Mouse (Mus musculus) liver, embryonic 15.5 days (tissue): ENCODE data around the gene Actl9. TPM values are rescaled to one million over a fixed set of nuclear protein-coding genes. Genes with fewer than 3 reads are reported as not detected.

Experiments
- polyA plus RNA-seq: library from polyadenylated mRNA; unstranded; fragments of >200 nt; fragmentation: Nextera tagmentation; extraction: Ambion mirVana; gene quantifications from 2 replicates; pipeline ENCODE4 v1.2.1, GENCODE M21; 2015

Actl9 gene
- polyA plus RNA-seq, 1 experiment from 2014 or later = not detected

Other genes starting within 250 kb of the Actl9 start
- not detected in 2 replicates for gene Olfr239, start 241.6 kb upstream of the Actl9 start, polyA plus RNA-seq
- gene Olfr1564, start 211.2 kb upstream of the Actl9 start, polyA plus RNA-seq = not detected in 2 replicates
- 4.2 and 4.3 TPM in 2 replicates for gene Zfp955a, start 177.8 kb upstream of the Actl9 start, polyA plus RNA-seq
- gene Olfr63, start 168.2 kb upstream of the Actl9 start, polyA plus RNA-seq = 0.02 TPM in 1 of 2 replicates, not detected in the other
- gene Zfp955b, start 143.4 kb upstream of the Actl9 start, polyA plus RNA-seq = 2.2 and 2.3 TPM in 2 replicates
- 2.6 TPM in 2 replicates for gene Zfp81, start 74.0 kb upstream of the Actl9 start, polyA plus RNA-seq
- gene Zfp101, start 38.3 kb upstream of the Actl9 start, polyA plus RNA-seq = 5.9 and 6.4 TPM in 2 replicates
- gene Adamts10, start 91.3 kb downstream of the Actl9 start, polyA plus RNA-seq = 5.4 and 7.1 TPM in 2 replicates
- gene Myo1f, start 122.8 kb downstream of the Actl9 start, polyA plus RNA-seq = 11.9 and 12.3 TPM in 2 replicates
- gene Zfp414, start 196.2 kb downstream of the Actl9 start, polyA plus RNA-seq = 16.9 and 18.2 TPM in 2 replicates
- gene Pram1, start 205.2 kb downstream of the Actl9 start, polyA plus RNA-seq = 4.2 and 4.8 TPM in 2 replicates